Mouse (Mus musculus) forebrain, embryonic 12.5 days (tissue): Measurements from ENCODE around the gene Fank1. TPM values are rescaled to one million over a fixed set of nuclear protein-coding genes. Genes with fewer than 3 reads are reported as not detected.

ENCODE experiments used
- ATAC-seq: fragments of 200-750 bp; cut with Nextera tagmentation; 2 replicates; pipeline ENCODE4 v1.8.0; 2017; ENCODE audit warnings: moderate TSS enrichment; ENCODE audit not compliant: low FRiP score
- H3K27ac ChIP-seq: fragments of 300-500 bp; sonication (generic); 2 replicates; pipeline ENCODE4 v1.5.1; 2016; ENCODE audit warnings: mild to moderate bottlenecking
- H3K27me3 ChIP-seq: fragments of 300-500 bp; sonication (generic); 2 replicates; pipeline ENCODE4 v1.6.1; 2016; ENCODE audit warnings: mild to moderate bottlenecking
- H3K36me3 ChIP-seq: fragments of 300-500 bp; sonication (generic); replicated peaks from 2 replicates; pipeline ENCODE4 v1.6.1; 2016; ENCODE audit warnings: mild to moderate bottlenecking
- H3K4me1 ChIP-seq: fragments of 300-500 bp; sonication (generic); 2 replicates; pipeline ENCODE4 v1.6.1; 2016
- H3K4me2 ChIP-seq: fragments of 300-500 bp; sonication (generic); 2 replicates; pipeline ENCODE4 v1.6.1; 2016; ENCODE audit warnings: mild to moderate bottlenecking, moderate library complexity
- H3K4me3 ChIP-seq: fragments of 300-500 bp; sonication (generic); replicated peaks from 2 replicates; pipeline ENCODE4 v1.5.1; 2016; ENCODE audit warnings: mild to moderate bottlenecking
- H3K9ac ChIP-seq: fragments of 300-500 bp; sonication (generic); 2 replicates; pipeline ENCODE4 v1.6.1; 2016; ENCODE audit warnings: mild to moderate bottlenecking
- H3K9me3 ChIP-seq: fragments of 300-500 bp; sonication (generic); 2 replicates; pipeline ENCODE4 v1.6.1; 2016
- whole genome bisulfite sequencing: fragments of 180-500 bp; shearing (Covaris S2); methylation state at CpG from one replicate; pipeline ENCODE4 v1.1.7; 2016; 5-methylcytosine and 5-hydroxymethylcytosine counted together
- polyA plus RNA-seq: library from polyadenylated mRNA; unstranded; fragments of >200 nt; fragmentation: Nextera tagmentation; extraction: Ambion mirVana; gene quantifications from 2 replicates; pipeline ENCODE4 v1.2.1, GENCODE M21; 2016

Fank1 gene
- polyA plus RNA-seq, 1 experiment from 2014 or later, result 1.5 TPM

- H3K9ac ChIP-seq, result no peak overlapping the region
- WGBS, result 84% methylated on average over 7 of the region's 7 CpGs
- no peak for ATAC-seq
- H3K27me3 ChIP-seq, result no peaks in the 10 kb centered on the region
- H3K4me1 ChIP-seq, result 0 out of 2 replicates have a peak, but pooled peaks cover 4% of the 10 kb centered on the region
- H3K36me3 ChIP-seq, result no peaks in the 10 kb centered on the region
- H3K9me3 ChIP-seq, result no peaks in the 10 kb centered on the region
- no peak overlapping the region for H3K27ac ChIP-seq
- no peak overlapping the region for H3K4me2 ChIP-seq
- H3K4me3 ChIP-seq, result no peak overlapping the region
Measured at GRCm38 (mm10) chr7:133920724-133921123, 144.1 kb downstream of the Fank1 start.

GRCm38 (mm10) chr7:133921291-133921690, 144.6 kb downstream of the Fank1 start:
- Histone ChIP-seq H3K36me3 (no peaks in the 10 kb centered on the region), H3K4me1 (0 out of 2 replicates have a peak, but pooled peaks cover 4% of the 10 kb centered on the region), H3K27me3 (no peaks in the 10 kb centered on the region), H3K4me2 (no peak overlapping the region), H3K27ac (no peak overlapping the region), H3K9me3 (no peaks in the 10 kb centered on the region), H3K9ac (no peak overlapping the region), H3K4me3 (no peak overlapping the region)
- ATAC-seq, result no peak
- WGBS, result 87% methylated on average over 4 of the region's 4 CpGs

GRCm38 (mm10) chr7:133923994-133924393, 147.3 kb downstream of the Fank1 start:
- H3K4me3 ChIP-seq, result no peak overlapping the region
- no peak overlapping the region for H3K9ac ChIP-seq
- WGBS, result 75% methylated on average over 6 of the region's 6 CpGs
- H3K27me3 ChIP-seq, result no peaks in the 10 kb centered on the region
- H3K9me3 ChIP-seq, result no peaks in the 10 kb centered on the region
- ATAC-seq, result no peak
- no peak overlapping the region for H3K4me2 ChIP-seq
- no peaks in the 10 kb centered on the region for H3K36me3 ChIP-seq
- 0 out of 2 replicates have a peak, but pooled peaks cover 6% of the 10 kb centered on the region for H3K4me1 ChIP-seq
- H3K27ac ChIP-seq, result no peak overlapping the region

- no peak for ATAC-seq
- Histone ChIP-seq H3K4me1 (0 out of 2 replicates have a peak, but pooled peaks cover 6% of the 10 kb centered on the region), H3K27me3 (no peaks in the 10 kb centered on the region), H3K27ac (no peak overlapping the region), H3K9ac (no peak overlapping the region), H3K36me3 (no peaks in the 10 kb centered on the region), H3K4me2 (no peak overlapping the region), H3K9me3 (no peaks in the 10 kb centered on the region), H3K4me3 (no peak overlapping the region)
- WGBS, result 69% methylated on average over 2 of the region's 2 CpGs
Measured at GRCm38 (mm10) chr7:133925771-133926170, 149.1 kb downstream of the Fank1 start.

- Histone ChIP-seq H3K9me3 (no peaks in the 10 kb centered on the region), H3K27ac (no peak overlapping the region), H3K9ac (no peak overlapping the region), H3K36me3 (no peaks in the 10 kb centered on the region), H3K4me3 (no peak overlapping the region), H3K4me2 (no peak overlapping the region), H3K4me1 (peaks cover 10% of the 10 kb centered on the region; the same call in 1 of the 2 replicates), H3K27me3 (no peaks in the 10 kb centered on the region)
- 92% methylated on average over 3 of the region's 3 CpGs for WGBS
- no peak for ATAC-seq
Measured at GRCm38 (mm10) chr7:133928981-133929380, 152.3 kb downstream of the Fank1 start.

Other genes with a start within 250 kb of the Fank1 start
- not detected in 2 replicates for gene Tex36, start 174.7 kb upstream of the Fank1 start, polyA plus RNA-seq
- gene Edrf1, start 139.3 kb upstream of the Fank1 start, polyA plus RNA-seq, result 32.1 and 34.4 TPM in 2 replicates
- gene Mmp21, start 96.8 kb upstream of the Fank1 start, polyA plus RNA-seq, result 0.10 TPM in 1 of 2 replicates, not detected in the other
- gene Bccip, start 67.5 kb upstream of the Fank1 start, polyA plus RNA-seq, result 160 and 161 TPM in 2 replicates
- 39.2 and 40.3 TPM in 2 replicates for gene Uros, start 66.8 kb upstream of the Fank1 start, polyA plus RNA-seq
- gene Dhx32, start 5.9 kb downstream of the Fank1 start, polyA plus RNA-seq, result 55.7 and 60.5 TPM in 2 replicates